Mouse (Mus musculus) liver, embryonic 11.5 days (tissue): ENCODE measurements around the gene Dclre1b. TPM values are rescaled to one million over a fixed set of nuclear protein-coding genes. Genes with fewer than 3 reads are reported as not detected.
"Not testable (repeated sequence)": the region's sequence is repeated elsewhere in the genome, so short reads cannot be mapped to it uniquely, and the experiment has no call there.

ENCODE experiments used
- ATAC-seq: fragments of 200-750 bp; cut with Nextera tagmentation; replicated peaks from 2 replicates; pipeline ENCODE4 v1.8.0; 2017; ENCODE audit warnings: moderate number of reproducible peaks, mild to moderate bottlenecking, moderate TSS enrichment, moderate library complexity; ENCODE audit not compliant: low FRiP score
- DNase-seq: peaks from one replicate; pipeline ENCODE4 v3.0.0-alpha.2; 2017; ENCODE audit warnings: low spot score
- H3K27ac ChIP-seq: fragments of 300-500 bp; sonication (generic); 2 replicates; pipeline ENCODE4 v1.5.1; 2014; ENCODE audit warnings: mild to moderate bottlenecking, low read depth, low read length, control low read depth
- H3K27me3 ChIP-seq: fragments of 300-500 bp; sonication (generic); replicated peaks from 2 replicates; pipeline ENCODE4 v1.6.1; 2014; ENCODE audit warnings: low read length, mixed read lengths; ENCODE audit not compliant: control insufficient read depth, insufficient read depth
- H3K36me3 ChIP-seq: fragments of 300-500 bp; sonication (generic); 2 replicates; pipeline ENCODE4 v1.6.1; 2014; ENCODE audit warnings: mild to moderate bottlenecking, low read length, moderate library complexity, mixed read lengths; ENCODE audit not compliant: control insufficient read depth, insufficient read depth
- H3K4me1 ChIP-seq: fragments of 300-500 bp; sonication (generic); replicated peaks from 2 replicates; pipeline ENCODE4 v1.6.1; 2014; ENCODE audit warnings: low read length, mixed read lengths; ENCODE audit not compliant: control insufficient read depth, insufficient read depth
- H3K4me2 ChIP-seq: fragments of 300-500 bp; sonication (generic); 2 replicates; pipeline ENCODE4 v1.6.1; 2014; ENCODE audit warnings: mild to moderate bottlenecking, control low read depth, moderate library complexity
- H3K4me3 ChIP-seq: fragments of 300-500 bp; sonication (generic); 2 replicates; pipeline ENCODE4 v1.5.1; 2014; ENCODE audit warnings: low read depth, low read length, control low read depth
- H3K9ac ChIP-seq: fragments of 300-500 bp; sonication (generic); 2 replicates; pipeline ENCODE4 v1.6.1; 2014; ENCODE audit warnings: low read depth, low read length, control low read depth
- H3K9me3 ChIP-seq: fragments of 300-500 bp; sonication (generic); 2 replicates; pipeline ENCODE4 v1.6.1; 2016; ENCODE audit warnings: low read length, inconsistent platforms, mixed read lengths; ENCODE audit not compliant: control insufficient read depth
- WGBS: fragments of 180-500 bp; shearing (Covaris S2); extraction: QIAGEN DNeasy Blood & Tissue Kit; methylation state at CpG from one replicate; pipeline ENCODE4 v1.1.7; 2014; 5-methylcytosine and 5-hydroxymethylcytosine counted together
- polyA plus RNA-seq: library from polyadenylated mRNA; unstranded; fragments of >200 nt; fragmentation: Nextera tagmentation; extraction: Ambion mirVana; gene quantifications from 2 replicates; pipeline ENCODE4 v1.2.1, GENCODE M21; 2014

The Dclre1b gene
- polyA plus RNA-seq, 1 experiment from 2014 or later, result 36.8 TPM

DNA sequence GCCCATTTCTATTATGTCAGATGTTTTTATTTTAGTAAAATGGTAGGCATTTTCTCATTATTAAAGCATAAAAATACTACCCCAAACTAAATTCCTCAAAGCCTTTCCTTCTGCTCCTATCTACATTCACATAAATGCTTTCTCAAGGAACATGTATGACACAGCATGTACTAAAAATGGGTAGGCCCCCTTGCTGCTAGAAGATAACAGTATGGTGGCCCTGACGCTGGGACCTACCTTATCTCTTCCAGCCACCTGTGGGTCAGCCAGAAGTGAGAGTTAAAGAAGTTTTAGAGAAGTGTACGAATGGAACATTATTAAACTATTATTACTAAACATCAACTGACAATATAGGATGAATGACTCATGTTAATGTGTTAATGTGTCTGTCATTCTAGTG is 9.7 kb downstream of the Dclre1b start:
- DNase-seq, result no peak
- no peak overlapping the region for H3K4me2 ChIP-seq
- no peak overlapping the region for H3K9ac ChIP-seq
- H3K27me3 ChIP-seq, result no peaks in the 10 kb centered on the region
- WGBS, result 33% methylated on average over 2 of the region's 2 CpGs
- peak overlapping the region; percentile 89; the same call in 1 of the 2 replicates for H3K27ac ChIP-seq
- no peak overlapping the region for H3K4me3 ChIP-seq
- H3K9me3 ChIP-seq, result no peaks in the 10 kb centered on the region
- H3K36me3 ChIP-seq, result peaks cover 11% of the 10 kb centered on the region
- peak; percentile 94 for ATAC-seq
- H3K4me1 ChIP-seq, result peaks cover 26% of the 10 kb centered on the region

DNA sequence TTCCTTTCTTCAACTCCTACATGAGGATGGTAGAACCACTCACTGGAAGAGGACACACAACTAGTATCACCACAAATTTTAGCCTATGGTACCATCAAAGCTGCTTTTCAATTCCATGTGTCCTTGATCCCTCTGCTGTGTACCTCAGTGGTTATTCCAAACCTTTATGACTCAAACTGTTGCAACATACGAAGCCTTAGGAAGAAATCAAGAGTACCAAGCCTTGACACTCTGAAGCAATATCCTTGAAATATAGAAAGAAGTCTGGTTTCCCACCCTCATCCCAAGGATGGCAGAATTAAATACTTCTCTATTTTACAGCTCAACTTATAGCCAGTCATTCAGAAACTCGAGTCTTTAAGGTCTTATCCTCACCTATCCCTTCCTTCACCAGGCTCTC is 12.9 kb downstream of the Dclre1b start:
- Histone ChIP-seq H3K4me3 (no peak overlapping the region), H3K9me3 (no peaks in the 10 kb centered on the region), H3K4me2 (no peak overlapping the region), H3K36me3 (no peaks in the 10 kb centered on the region), H3K27me3 (no peaks in the 10 kb centered on the region), H3K27ac (no peak overlapping the region), H3K4me1 (peaks cover 16% of the 10 kb centered on the region), H3K9ac (no peak overlapping the region)
- no peak for DNase-seq
- no peak for ATAC-seq
- WGBS, result 60% methylated on average over 2 of the region's 2 CpGs

DNA sequence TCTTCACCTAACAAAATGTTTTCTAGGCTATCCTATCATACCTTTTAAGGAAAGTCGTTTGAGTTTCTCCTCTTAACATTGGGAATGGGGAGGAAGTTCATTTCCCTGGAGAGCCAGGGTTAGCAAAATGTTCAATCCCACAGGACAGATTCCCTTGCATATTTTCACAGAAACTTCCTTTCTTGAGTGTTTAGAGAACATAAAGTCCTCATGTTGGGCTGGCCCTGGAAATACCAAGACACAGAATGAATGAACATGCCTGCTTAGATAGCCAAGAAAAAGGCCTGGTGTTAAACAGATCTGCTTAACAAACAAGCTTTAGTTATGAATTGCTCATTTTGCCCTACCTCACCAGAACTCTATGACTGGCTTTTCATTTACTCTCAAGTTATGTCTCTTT is 16.7 kb downstream of the Dclre1b start:
- Histone ChIP-seq H3K4me1 (peaks cover 12% of the 10 kb centered on the region; the same call in 1 of the 2 replicates), H3K36me3 (no peaks in the 10 kb centered on the region), H3K27me3 (no peaks in the 10 kb centered on the region), H3K9me3 (no peaks in the 10 kb centered on the region), H3K4me3 (no peak overlapping the region), H3K4me2 (no peak overlapping the region), H3K9ac (no peak overlapping the region), H3K27ac (no peak overlapping the region)
- DNase-seq (no peak), ATAC-seq (no peak)
- 82% methylated on average over 1 of the region's 1 CpGs for WGBS

DNA sequence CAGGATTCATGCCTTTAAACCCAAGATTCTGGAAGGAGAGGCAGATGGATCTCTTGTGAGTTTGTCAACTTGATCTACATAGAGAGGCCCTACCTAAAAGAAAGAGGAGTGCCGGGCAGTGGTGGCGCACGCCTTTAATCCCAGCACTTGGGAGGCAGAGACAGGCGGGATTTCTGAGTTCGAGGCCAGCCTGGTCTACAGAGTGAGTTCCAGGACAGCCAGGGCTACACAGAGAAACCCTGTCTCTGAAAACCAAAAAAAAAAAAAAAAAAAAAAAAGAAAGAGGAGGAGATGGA is 17.2 kb downstream of the Dclre1b start:
- Histone ChIP-seq H3K4me1 (peaks cover 17% of the 10 kb centered on the region; the same call in 1 of the 2 replicates), H3K27ac (peak overlapping the region; percentile 92), H3K4me2 (peak overlapping the region; percentile 88), H3K4me3 (peak overlapping the region; percentile 68; the same call in 1 of the 2 replicates), H3K9ac (peak overlapping the region; percentile 5; the same call in 1 of the 2 replicates)
- H3K36me3 ChIP-seq, ATAC-seq, H3K27me3 ChIP-seq, H3K9me3 ChIP-seq, DNase-seq: not testable (repeated sequence)
- WGBS, result 69% methylated on average over 5 of the region's 5 CpGs

DNA sequence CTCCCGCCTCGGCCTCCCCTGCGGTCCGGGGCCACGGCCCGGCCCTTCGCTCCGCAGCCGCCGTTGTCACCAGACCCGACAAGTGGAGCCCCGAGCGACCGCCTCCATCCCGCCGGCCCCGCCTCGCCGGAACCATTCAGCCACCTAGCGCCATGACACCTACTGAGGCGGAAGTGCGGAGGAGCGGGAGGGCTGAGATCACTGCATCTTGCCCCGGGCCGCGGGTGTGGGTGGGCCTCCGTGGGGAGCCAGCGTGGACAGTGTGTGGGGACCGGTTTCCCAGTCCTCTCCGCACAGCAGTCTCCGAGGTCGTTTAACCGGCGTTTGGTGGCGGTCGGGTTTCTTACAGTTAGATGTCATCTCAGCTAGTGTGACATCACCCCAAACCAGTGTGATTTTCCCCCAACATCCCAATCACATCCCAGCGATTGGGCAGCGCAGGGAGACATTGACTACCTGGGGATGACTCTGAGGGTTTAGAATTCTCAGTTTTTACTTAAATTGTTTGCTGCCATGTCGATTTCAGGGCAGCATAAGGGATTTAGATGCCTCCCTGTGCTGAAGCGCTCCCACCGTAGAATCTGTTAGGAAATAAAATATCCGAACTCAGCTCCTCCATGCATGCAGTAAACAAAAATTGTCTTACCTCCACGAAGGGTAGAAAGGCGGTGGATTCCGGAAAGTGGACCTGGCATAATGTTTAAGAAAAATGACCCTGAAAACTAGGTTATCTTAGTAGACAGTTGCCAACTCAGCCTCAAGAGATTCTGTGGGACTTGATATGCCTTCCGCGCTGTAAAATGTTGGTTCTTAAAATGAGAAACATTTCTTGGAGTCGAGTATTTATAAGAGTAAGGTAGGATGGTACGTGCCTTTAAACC is 17.8 kb downstream of the Dclre1b start, which contains the start of gene Hipk1:
Gene Hipk1 (minus strand): TSS at position 334 of the 881 bp plus-strand sequence.
- no peaks in the 10 kb centered on the region for H3K36me3 ChIP-seq
- WGBS, result 9% methylated on average over 49 of the region's 49 CpGs
- H3K9ac ChIP-seq, result peak within 1 kb of the TSS; percentile 75
- H3K4me1 ChIP-seq, result peaks cover 19% of the 10 kb centered on the region
- peak within 1 kb of the TSS; percentile 92 for H3K27ac ChIP-seq
- H3K4me2 ChIP-seq, result peak within 1 kb of the TSS; percentile 88
- DNase-seq (peak; percentile 96), ATAC-seq (peak; percentile 92)
- H3K9me3 ChIP-seq, result no peaks in the 10 kb centered on the region
- no peaks in the 10 kb centered on the region for H3K27me3 ChIP-seq
- H3K4me3 ChIP-seq, result peak within 1 kb of the TSS; percentile 68

DNA sequence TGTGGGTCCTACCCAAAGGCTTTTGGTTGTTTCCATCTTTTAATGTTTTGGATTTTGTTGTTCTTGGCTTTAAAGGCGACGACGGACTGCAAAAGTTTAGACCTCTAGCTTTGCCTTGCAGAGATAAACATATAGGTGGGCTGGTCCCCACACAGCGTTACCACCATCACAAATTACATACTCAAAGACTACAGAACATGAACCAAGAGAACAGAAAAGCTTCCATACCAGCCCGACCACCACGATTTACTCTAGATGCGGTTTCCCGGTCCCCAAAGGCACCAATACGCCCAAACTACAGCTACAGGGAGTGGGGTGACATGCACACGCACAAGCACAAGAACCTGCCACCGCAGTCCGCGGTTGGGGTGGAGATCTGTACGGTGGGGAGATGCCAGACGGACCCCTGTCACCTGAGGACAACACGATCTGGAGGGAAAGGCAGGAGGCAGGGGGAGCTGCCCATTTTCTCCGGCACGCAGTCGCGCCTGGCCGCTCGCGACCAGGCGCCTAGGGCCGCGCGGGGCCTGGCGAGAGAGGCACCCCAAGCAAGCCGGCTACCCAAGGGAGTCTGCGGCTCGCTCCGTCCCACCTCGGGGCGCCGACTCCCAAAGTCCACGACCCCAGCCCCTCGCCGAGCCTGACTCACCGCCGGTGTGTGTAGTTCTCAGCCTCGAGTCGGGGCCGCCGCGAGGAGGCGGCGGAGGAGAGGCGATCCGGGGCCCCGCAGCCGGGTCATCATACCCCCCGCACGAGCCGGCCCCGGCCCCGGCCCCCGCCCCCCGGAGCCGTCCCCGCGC is 18.7 kb downstream of the Dclre1b start:
- Histone ChIP-seq H3K27ac (peak overlapping the region; percentile 92), H3K36me3 (no peaks in the 10 kb centered on the region), H3K4me2 (peak overlapping the region; percentile 88), H3K4me1 (peaks cover 23% of the 10 kb centered on the region), H3K27me3 (no peaks in the 10 kb centered on the region), H3K4me3 (peak overlapping the region; percentile 68), H3K9ac (peak overlapping the region; percentile 75), H3K9me3 (no peaks in the 10 kb centered on the region)
- DNase-seq, result peak; percentile 67
- WGBS, result under 1% methylated on average over 53 of the region's 61 CpGs
- ATAC-seq, result peak; percentile 61

DNA sequence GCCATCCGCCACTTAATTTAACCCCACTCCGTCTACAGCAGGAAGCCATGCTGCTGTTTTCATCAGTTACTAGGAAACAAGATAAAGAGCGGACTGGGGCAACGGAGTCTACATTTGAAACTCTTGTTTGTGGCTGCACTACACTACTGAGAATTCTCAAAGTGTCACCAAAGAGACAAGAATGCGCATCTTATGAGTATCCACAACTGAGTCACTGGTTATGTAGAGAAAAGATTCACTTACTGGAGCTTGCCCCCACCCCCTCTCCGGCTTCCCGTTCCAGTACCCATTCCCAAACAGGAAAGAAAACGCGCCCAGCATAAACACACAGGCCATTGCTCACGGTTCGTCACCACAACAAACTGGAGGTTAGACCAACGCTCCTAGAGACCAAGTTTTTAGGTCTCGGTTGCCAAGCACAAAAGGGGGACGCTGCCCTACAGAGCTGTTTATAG is 19.3 kb downstream of the Dclre1b start:
- ATAC-seq, result peak; percentile 30; the same call in 1 of the 2 replicates

DNA sequence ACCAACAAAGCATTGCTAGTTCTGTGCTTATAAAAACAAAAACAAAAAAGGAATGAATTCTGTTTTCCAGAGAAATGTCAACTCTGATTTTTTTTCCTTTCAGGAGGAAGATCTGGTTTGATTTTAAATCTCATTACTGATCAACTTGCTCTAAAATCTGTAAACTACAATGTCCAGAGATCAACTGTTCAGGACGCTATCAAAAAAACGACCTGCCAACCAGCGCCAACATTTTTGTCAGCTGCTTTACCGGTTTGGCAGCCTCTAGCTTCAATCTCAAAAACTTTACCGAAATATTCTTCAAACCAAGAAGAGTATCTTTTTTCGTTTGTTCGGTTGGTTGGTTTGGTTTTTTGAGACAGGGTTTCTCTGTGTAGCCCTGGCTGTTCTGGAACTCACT is 20.1 kb downstream of the Dclre1b start:
- Histone ChIP-seq H3K4me3 (peak overlapping the region; percentile 68), H3K4me1 (peaks cover 24% of the 10 kb centered on the region), H3K9ac (no peak overlapping the region), H3K36me3 (no peaks in the 10 kb centered on the region), H3K4me2 (peak overlapping the region; percentile 88), H3K9me3 (no peaks in the 10 kb centered on the region), H3K27me3 (no peaks in the 10 kb centered on the region), H3K27ac (no peak overlapping the region)
- no peak for DNase-seq
- WGBS, result 76% methylated on average over 7 of the region's 7 CpGs
- ATAC-seq, result no peak

More for the DNA sequence above, 19.3 kb downstream of the Dclre1b start:
- WGBS, result 1% methylated on average over 14 of the region's 14 CpGs
- no peaks in the 10 kb centered on the region for H3K27me3 ChIP-seq
- H3K4me2 ChIP-seq, result peak overlapping the region; percentile 88
- peak overlapping the region; percentile 68 for H3K4me3 ChIP-seq
- H3K9ac ChIP-seq, result peak overlapping the region; percentile 75
- H3K27ac ChIP-seq, result peak overlapping the region; percentile 92
- H3K4me1 ChIP-seq, result peaks cover 23% of the 10 kb centered on the region
- peak; percentile 64 for DNase-seq
- H3K9me3 ChIP-seq, result no peaks in the 10 kb centered on the region
- H3K36me3 ChIP-seq, result no peaks in the 10 kb centered on the region
